Mouse (Mus musculus): ENCODE results near the gene Iqcf3.

DNA sequence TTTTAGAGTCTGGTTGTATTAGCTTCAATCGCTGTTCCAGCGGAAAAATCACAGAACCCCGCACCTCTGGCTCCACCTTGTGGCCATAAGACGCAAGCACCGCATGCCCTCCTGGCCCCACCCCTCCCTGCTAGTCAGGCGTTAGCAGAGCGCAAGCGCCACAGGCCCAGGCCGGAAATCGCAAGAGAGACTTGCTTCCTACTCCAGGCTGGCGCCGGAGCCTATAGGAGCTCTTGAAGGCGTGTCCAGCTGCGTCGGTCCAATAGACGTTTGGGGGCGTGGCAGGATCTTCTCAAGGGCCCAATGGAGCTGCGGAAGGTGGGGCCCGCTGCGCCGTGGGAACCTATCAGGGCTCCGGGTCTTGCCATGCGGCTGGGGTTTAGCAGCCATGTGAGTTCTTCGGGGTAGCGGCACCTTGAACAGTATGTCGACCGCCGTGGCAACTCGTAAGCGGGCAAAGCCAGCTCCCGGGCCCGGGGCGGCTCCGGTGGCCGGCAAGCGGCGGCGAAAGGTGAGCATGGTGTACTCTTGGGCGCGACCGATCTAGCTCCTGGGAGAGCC, 84.4 kb downstream of the Iqcf3 start, which contains the start of gene Parp3:
- TF ChIP-seq GATA1 (IDR thresholded peaks at IDR 0.05; ENCODE audit: low read length) (no peak), TAL1 (IDR thresholded peaks at IDR 0.05; ENCODE audit: low read length) (no peak)
